In genomic region chr3:34641756-34642497, GRCm38 (mm10) we compare ENCODE assay signal across 10 mouse cellular contexts. TPM values are rescaled to one million over a fixed set of nuclear protein-coding genes. Genes with fewer than 3 reads are reported as not detected.
DNase-seq lines count a peak whose midpoint lies in the region; ATAC-seq lines count a peak whose summit lies in the region.
"Had no signal": no experiment of that assay in that cellular context is flagged by ENCODE, and none has a peak within 500 bp of the region (broad histone marks: within the 10 kb centered on the region; RNA-seq: fewer than 3 reads in every experiment).

No protein-coding gene starts in this region.

- no peak for ATAC-seq in lung, embryonic 16.5 days (ENCODE audit: low read depth)
- ATAC-seq in forebrain, embryonic 11.5 days (replicated peaks; ENCODE audit: low FRiP score), result no peak
- ATAC-seq in limb, embryonic 11.5 days (ENCODE audit: insufficient number of reproducible peaks, low FRiP score, low TSS enrichment, low read depth), result no peak
- ATAC-seq in stomach, embryonic 15.5 days (ENCODE audit: insufficient read depth, low FRiP score, low read depth), result no peak
- ATAC-seq in inflammation-experienced regulatory T-cells, adult 6 months, result no peak

- 2% methylated on average over 38 of the region's 38 CpGs for WGBS in lung, embryonic 16.5 days
- WGBS in forebrain, embryonic 11.5 days, result 2% methylated on average over 38 of the region's 38 CpGs
- under 1% methylated on average over 38 of the region's 38 CpGs for WGBS in limb, embryonic 11.5 days
- WGBS in stomach, embryonic 15.5 days, result 3% methylated on average over 38 of the region's 38 CpGs

- H3K36me3 ChIP-seq in lung, embryonic 16.5 days (ENCODE audit: control insufficient read depth, insufficient read depth, low read length), result no peaks in the 10 kb centered on the region
- no peaks in the 10 kb centered on the region for H3K36me3 ChIP-seq in forebrain, embryonic 11.5 days (ENCODE audit: control insufficient read depth, insufficient read depth, low read length)
- H3K36me3 ChIP-seq in limb, embryonic 11.5 days (ENCODE audit: control insufficient read depth, insufficient read depth, low read length), result no peaks in the 10 kb centered on the region
- no peaks in the 10 kb centered on the region for H3K36me3 ChIP-seq in stomach, embryonic 15.5 days

- peaks cover 87% of the 10 kb centered on the region for H3K27me3 ChIP-seq in lung, embryonic 16.5 days (ENCODE audit: control insufficient read depth, insufficient read depth, low read depth, low read length)
- no peaks in the 10 kb centered on the region; the same call in 1 of the 2 replicates for H3K27me3 ChIP-seq in forebrain, embryonic 11.5 days (ENCODE audit: control insufficient read depth, insufficient read depth, low read length)
- peaks cover 85% of the 10 kb centered on the region for H3K27me3 ChIP-seq in limb, embryonic 11.5 days (ENCODE audit: control insufficient read depth, insufficient read depth, low read length)
- H3K27me3 ChIP-seq in stomach, embryonic 15.5 days (replicated peaks), result peaks cover 82% of the 10 kb centered on the region

- no peak overlapping the region for H3K27ac ChIP-seq in lung, embryonic 16.5 days (ENCODE audit: low read length)
- H3K27ac ChIP-seq in forebrain, embryonic 11.5 days (ENCODE audit: low read depth, low read length), result peak overlapping the region; percentile 74
- no peak overlapping the region for H3K27ac ChIP-seq in limb, embryonic 11.5 days (replicated peaks; ENCODE audit: low read depth, low read length)
- H3K27ac ChIP-seq in stomach, embryonic 15.5 days, result no peak overlapping the region

- peak overlapping the region; percentile 22 for H3K4me3 ChIP-seq in lung, embryonic 16.5 days (ENCODE audit: low read length)
- H3K4me3 ChIP-seq in forebrain, embryonic 11.5 days (ENCODE audit: low read depth, low read length), result peak overlapping the region; percentile 35
- no peak overlapping the region for H3K4me3 ChIP-seq in limb, embryonic 11.5 days (ENCODE audit: low read depth, low read length)
- peak overlapping the region; percentile 32 for H3K4me3 ChIP-seq in stomach, embryonic 15.5 days (replicated peaks)

- H3K9me3 ChIP-seq in lung, embryonic 16.5 days (ENCODE audit: control insufficient read depth, low read length), result no peaks in the 10 kb centered on the region
- H3K9me3 ChIP-seq in forebrain, embryonic 11.5 days (ENCODE audit: control insufficient read depth, low read length), result no peaks in the 10 kb centered on the region
- no peaks in the 10 kb centered on the region for H3K9me3 ChIP-seq in limb, embryonic 11.5 days (ENCODE audit: control insufficient read depth, low read length)
- no peaks in the 10 kb centered on the region for H3K9me3 ChIP-seq in stomach, embryonic 15.5 days

- H3K9ac ChIP-seq in lung, embryonic 16.5 days (ENCODE audit: low read length), result no peak overlapping the region
- peak overlapping the region; percentile 85 for H3K9ac ChIP-seq in forebrain, embryonic 11.5 days (ENCODE audit: low read length)
- H3K9ac ChIP-seq in limb, embryonic 11.5 days (ENCODE audit: low read length), result no peak overlapping the region
- H3K9ac ChIP-seq in stomach, embryonic 15.5 days, result no peak overlapping the region

- DNase-seq in lung, postnatal 4 days, result no peak
- peak; percentile 75 for DNase-seq in forebrain, embryonic 11.5 days (ENCODE audit: low spot score)
- peak; percentile 61 for DNase-seq in limb, embryonic 11.5 days (ENCODE audit: low spot score)
- DNase-seq in thymus, postnatal 10 days (ENCODE audit: low spot score in 2 of 2), result no peak
- DNase-seq in adrenal gland, adult 18-20 months (ENCODE audit: low spot score in 2 of 2), result no peak
- DNase-seq: lung, postnatal 36 days had no signal

- no peaks in the 10 kb centered on the region; the same call in 1 of the 2 replicates for H3K4me1 ChIP-seq in lung, embryonic 16.5 days (replicated peaks; ENCODE audit: control insufficient read depth, insufficient read depth, low read length)
- H3K4me1 ChIP-seq in forebrain, embryonic 11.5 days (replicated peaks; ENCODE audit: control insufficient read depth, insufficient read depth, low read length), result peaks cover 37% of the 10 kb centered on the region
- no peaks in the 10 kb centered on the region for H3K4me1 ChIP-seq in limb, embryonic 11.5 days (ENCODE audit: control insufficient read depth, insufficient read depth, low read length)
- H3K4me1 ChIP-seq in stomach, embryonic 15.5 days, result no peaks in the 10 kb centered on the region

- H3K4me2 ChIP-seq in lung, embryonic 16.5 days (ENCODE audit: low read depth, low read length), result peak overlapping the region; percentile 39; the same call in 1 of the 2 replicates
- peak overlapping the region; percentile 86 for H3K4me2 ChIP-seq in forebrain, embryonic 11.5 days (ENCODE audit: low read depth, low read length, severe bottlenecking)
- H3K4me2 ChIP-seq in limb, embryonic 11.5 days (ENCODE audit: low read depth, severe bottlenecking), result peak overlapping the region; percentile 21; the same call in 1 of the 2 replicates
- H3K4me2 ChIP-seq in stomach, embryonic 15.5 days, result peak overlapping the region; percentile 50

RNA-seq across cellular contexts. Expression of gene Sox2, which starts 8.3 kb away (rescaled TPM):
- 1.6 and 1.9 TPM in 2 replicates for polyA plus RNA-seq in lung, embryonic 16.5 days (2015; fragmentation: Nextera tagmentation; extraction: Ambion mirVana)
- polyA plus RNA-seq in forebrain, embryonic 11.5 days (2014; fragmentation: Nextera tagmentation; extraction: Ambion mirVana), result 57.7 and 67.3 TPM in 2 replicates
- polyA plus RNA-seq in limb, embryonic 11.5 days (2014; fragmentation: Nextera tagmentation; extraction: Ambion mirVana), result 0.13 and 0.17 TPM in 2 replicates
- polyA plus RNA-seq in stomach, embryonic 15.5 days (2015; fragmentation: Nextera tagmentation; extraction: Ambion mirVana), result 11.6 and 14.0 TPM in 2 replicates
- under 1 TPM; 0.22 to 0.30 TPM for total RNA-seq in adrenal gland, adult 18-20 months (2021)
- not detected for polyA plus RNA-seq in inflammation-experienced regulatory T-cells, adult 6 months (2017; shearing (Covaris generic))
- polyA plus RNA-seq: spleen, adult 2 months had no signal

Comparison
In these comparisons a context has a peak if more than half of its experiments do, and no peak if none do; other contexts are left out.
1. H3K4me2 ChIP-seq: peak in every context shown above with its lines; median percentile 86 in forebrain, embryonic 11.5 days; 50 in stomach, embryonic 15.5 days; 39 in lung, embryonic 16.5 days; 21 in limb, embryonic 11.5 days.
2. DNase-seq: peak in forebrain, embryonic 11.5 days (single experiment) and limb, embryonic 11.5 days (single experiment); none in lung, postnatal 4 days (0 of 2), thymus, postnatal 10 days (0 of 2) and adrenal gland, adult 18-20 months (0 of 2).